Mouse (Mus musculus) CH12F3 (cell line): Measurements from ENCODE around the gene Lif.

Experiments used
- in situ Hi-C: fragments of 300-500 bp; cut with MboI; formaldehyde crosslinking; loops from 2 replicates; pipeline ENCODE4 v1.14.3; 2020; ENCODE audit warnings: low sequenced_read_pairs

Lif gene

GRCm38 (mm10) chr11:4260463-4261187 is 3.3 kb downstream of the Lif start:
- in situ Hi-C loops, result no loop called here

GRCm38 (mm10) chr11:4261188-4261494 is 3.8 kb downstream of the Lif start:
- in situ Hi-C loops, result no loop called here

- in situ Hi-C loops, result no loop called here
Measured at GRCm38 (mm10) chr11:4261969-4262368, 4.6 kb downstream of the Lif start.

GRCm38 (mm10) chr11:4262847-4263246 is 5.5 kb downstream of the Lif start:
- in situ Hi-C loops, result no loop called here

GRCm38 (mm10) chr11:4263296-4263695 is 5.9 kb downstream of the Lif start:
- in situ Hi-C loops, result no loop called here

GRCm38 (mm10) chr11:4264066-4264465 is 6.7 kb downstream of the Lif start:
- in situ Hi-C loops, result no loop called here

GRCm38 (mm10) chr11:4266271-4267201 is 9.2 kb downstream of the Lif start:
- in situ Hi-C loops, result no loop called here

- in situ Hi-C loops, result no loop called here
Measured at GRCm38 (mm10) chr11:4267202-4267578, 9.8 kb downstream of the Lif start.

- in situ Hi-C loops, result no loop called here
Measured at GRCm38 (mm10) chr11:4268500-4268899, 11.1 kb downstream of the Lif start.

GRCm38 (mm10) chr11:4270744-4271459 is 13.5 kb downstream of the Lif start:
- in situ Hi-C loops, result no loop called here

- in situ Hi-C loops, result no loop called here
Measured at GRCm38 (mm10) chr11:4271544-4271943, 14.2 kb downstream of the Lif start.

GRCm38 (mm10) chr11:4276411-4276861 is 19.1 kb downstream of the Lif start:
- in situ Hi-C loops, result no loop called here

GRCm38 (mm10) chr11:4279909-4280308 is 22.6 kb downstream of the Lif start:
- in situ Hi-C loops, result loop anchor here (10.0 kb wide), 1 partner anchor 135 kb away; no protein-coding TSS in a partner anchor

- in situ Hi-C loops, result loop anchor here (10.0 kb wide), 1 partner anchor 133 kb away; no protein-coding TSS in a partner anchor
Measured at GRCm38 (mm10) chr11:4281852-4282251, 24.5 kb downstream of the Lif start.

GRCm38 (mm10) chr11:4283627-4284026 is 26.3 kb downstream of the Lif start:
- in situ Hi-C loops, result loop anchor here (10.0 kb wide), 1 partner anchor 131 kb away; no protein-coding TSS in a partner anchor

- in situ Hi-C loops, result loop anchor here (10.0 kb wide), 1 partner anchor 126 kb away; no protein-coding TSS in a partner anchor
Measured at GRCm38 (mm10) chr11:4289280-4289679, 31.9 kb downstream of the Lif start.

- in situ Hi-C loops, result no loop called here
Measured at GRCm38 (mm10) chr11:4291639-4292038, 34.3 kb downstream of the Lif start.

GRCm38 (mm10) chr11:4292224-4292887 is 35.0 kb downstream of the Lif start:
- in situ Hi-C loops, result no loop called here

GRCm38 (mm10) chr11:4292888-4293247 is 35.5 kb downstream of the Lif start:
- in situ Hi-C loops, result no loop called here

GRCm38 (mm10) chr11:4293481-4293880 is 36.1 kb downstream of the Lif start:
- in situ Hi-C loops, result no loop called here

- in situ Hi-C loops, result no loop called here
Measured at GRCm38 (mm10) chr11:4294047-4294446, 36.7 kb downstream of the Lif start.
